Mouse (Mus musculus) forelimb bud, embryonic 11.5 days (tissue): ENCODE data around the gene Arfip1.

Experiments
- DNase-seq: peaks from one replicate; pipeline ENCODE4 v3.0.0-alpha.2; 2012; ENCODE audit warnings: low read depth, low spot score

Arfip1 gene

GRCm38 (mm10) chr3:84582023-84582912, at the start of gene Arfip1:
Gene Arfip1, minus strand, starts transcription at chr3:84582625.
- peak; percentile 93 for DNase-seq

- no peak for DNase-seq
Observed at GRCm38 (mm10) chr3:84631586-84631985, 49.2 kb upstream of the Arfip1 start.

GRCm38 (mm10) chr3:84622026-84622425, 39.6 kb upstream of the Arfip1 start:
- DNase-seq, result no peak

- DNase-seq, result no peak
Observed at GRCm38 (mm10) chr3:84619725-84620124, 37.3 kb upstream of the Arfip1 start.

- DNase-seq, result no peak
Observed at GRCm38 (mm10) chr3:84619056-84619455, 36.6 kb upstream of the Arfip1 start.

GRCm38 (mm10) chr3:84618627-84619026, 36.2 kb upstream of the Arfip1 start:
- DNase-seq, result no peak

GRCm38 (mm10) chr3:84615856-84616225, 33.4 kb upstream of the Arfip1 start:
- no peak for DNase-seq

GRCm38 (mm10) chr3:84615050-84615855, 32.8 kb upstream of the Arfip1 start:
- DNase-seq, result peak; percentile 52

- DNase-seq, result no peak
Observed at GRCm38 (mm10) chr3:84610183-84610710, 27.8 kb upstream of the Arfip1 start.

GRCm38 (mm10) chr3:84603212-84603611, 20.8 kb upstream of the Arfip1 start:
- DNase-seq, result no peak

GRCm38 (mm10) chr3:84602759-84603158, 20.3 kb upstream of the Arfip1 start:
- DNase-seq, result no peak

- no peak for DNase-seq
Observed at GRCm38 (mm10) chr3:84601870-84602495, 19.6 kb upstream of the Arfip1 start.

GRCm38 (mm10) chr3:84598756-84599155, 16.3 kb upstream of the Arfip1 start:
- no peak for DNase-seq

GRCm38 (mm10) chr3:84597996-84598734, 15.7 kb upstream of the Arfip1 start:
- no peak for DNase-seq

GRCm38 (mm10) chr3:84595677-84596234, 13.3 kb upstream of the Arfip1 start:
- DNase-seq, result no peak

GRCm38 (mm10) chr3:84594894-84595676, 12.7 kb upstream of the Arfip1 start:
- DNase-seq, result peak; percentile 47

- DNase-seq, result no peak
Observed at GRCm38 (mm10) chr3:84593274-84593673, 10.8 kb upstream of the Arfip1 start, which contains the start of gene Tigd4. Gene Tigd4, plus strand, starts transcription at chr3:84593574.

- DNase-seq, result no peak
Observed at GRCm38 (mm10) chr3:84586736-84587135, 4.3 kb upstream of the Arfip1 start.

- DNase-seq, result no peak
Observed at GRCm38 (mm10) chr3:84582913-84583276, 470 bp upstream of the Arfip1 start.

GRCm38 (mm10) chr3:84581696-84582022, 766 bp downstream of the Arfip1 start:
- no peak for DNase-seq
